Mouse (Mus musculus): ENCODE results near the gene Med28.

Med28 gene

GRCm38 (mm10) chr5:45512908-45513307, 7.1 kb upstream of the Med28 start:
- no peak for DNase-seq (ENCODE audit: low read depth, low spot score)

- no peak for DNase-seq (ENCODE audit: low read depth, low spot score)
Measured at GRCm38 (mm10) chr5:45513511-45513910, 6.5 kb upstream of the Med28 start.

- no peak for DNase-seq (ENCODE audit: low read depth, low spot score)
Measured at GRCm38 (mm10) chr5:45514599-45514998, 5.4 kb upstream of the Med28 start.

- DNase-seq (ENCODE audit: low read depth, low spot score), result no peak
Measured at GRCm38 (mm10) chr5:45515151-45515743, 4.8 kb upstream of the Med28 start.

- DNase-seq (ENCODE audit: low read depth, low spot score), result no peak
Measured at GRCm38 (mm10) chr5:45520809-45521110, 731 bp downstream of the Med28 start.

GRCm38 (mm10) chr5:45521601-45522000, 1.6 kb downstream of the Med28 start:
- no peak for DNase-seq (ENCODE audit: low read depth, low spot score)

- DNase-seq (ENCODE audit: low read depth, low spot score), result no peak
Measured at GRCm38 (mm10) chr5:45525101-45525500, 5.1 kb downstream of the Med28 start.

- DNase-seq (ENCODE audit: low read depth, low spot score), result no peak
Measured at GRCm38 (mm10) chr5:45526338-45526737, 6.3 kb downstream of the Med28 start.

GRCm38 (mm10) chr5:45529696-45530095, 9.7 kb downstream of the Med28 start:
- no peak for DNase-seq (ENCODE audit: low read depth, low spot score)

- DNase-seq (ENCODE audit: low read depth, low spot score), result no peak
Measured at GRCm38 (mm10) chr5:45534319-45535098, 14.5 kb downstream of the Med28 start.

- DNase-seq (ENCODE audit: low read depth, low spot score), result no peak
Measured at GRCm38 (mm10) chr5:45535177-45535576, 15.1 kb downstream of the Med28 start.

GRCm38 (mm10) chr5:45539502-45539901, 19.5 kb downstream of the Med28 start:
- no peak for DNase-seq (ENCODE audit: low read depth, low spot score)

GRCm38 (mm10) chr5:45543374-45543773, 23.3 kb downstream of the Med28 start:
- no peak for DNase-seq (ENCODE audit: low read depth, low spot score)

GRCm38 (mm10) chr5:45549586-45549985, 29.6 kb downstream of the Med28 start:
- DNase-seq (ENCODE audit: low read depth, low spot score), result no peak

- no peak for DNase-seq (ENCODE audit: low read depth, low spot score)
Measured at GRCm38 (mm10) chr5:45564054-45564453, 44.0 kb downstream of the Med28 start.

- DNase-seq (ENCODE audit: low read depth, low spot score), result no peak
Measured at GRCm38 (mm10) chr5:45565829-45566228, 45.8 kb downstream of the Med28 start.

GRCm38 (mm10) chr5:45572816-45573215, 52.8 kb downstream of the Med28 start:
- DNase-seq (ENCODE audit: low read depth, low spot score), result no peak

- no peak for DNase-seq (ENCODE audit: low read depth, low spot score)
Measured at GRCm38 (mm10) chr5:45576716-45577115, 56.7 kb downstream of the Med28 start.

GRCm38 (mm10) chr5:45577376-45577775, 57.3 kb downstream of the Med28 start:
- no peak for DNase-seq (ENCODE audit: low read depth, low spot score)
